Mouse (Mus musculus) liver, embryonic 14.5 days (tissue): ENCODE results near the gene Thnsl1. TPM values are rescaled to one million over a fixed set of nuclear protein-coding genes. Genes with fewer than 3 reads are reported as not detected.

ENCODE experiments used
- ATAC-seq: fragments of 200-750 bp; cut with Nextera tagmentation; 2 replicates; pipeline ENCODE4 v1.8.0; 2017; ENCODE audit warnings: moderate number of reproducible peaks, mild to moderate bottlenecking, moderate library complexity; ENCODE audit not compliant: insufficient read depth
- DNase-seq, 3 experiments: peaks; one replicate each; pipeline ENCODE4 v3.0.0-alpha.2; 2012 to 2013; ENCODE audit warnings: low read depth in 3 of 3, low spot score in 3 of 3
- H3K27ac ChIP-seq: fragments of 300-500 bp; sonication (generic); 2 replicates; pipeline ENCODE4 v1.5.1; 2014; ENCODE audit warnings: moderate library complexity, mild to moderate bottlenecking, control low read depth, inconsistent platforms
- H3K27me3 ChIP-seq: fragments of 300-500 bp; sonication (generic); 2 replicates; pipeline ENCODE4 v1.6.1; 2014; ENCODE audit warnings: mild to moderate bottlenecking, low read length, moderate library complexity; ENCODE audit not compliant: control insufficient read depth, insufficient read depth
- H3K36me3 ChIP-seq: fragments of 300-500 bp; sonication (generic); replicated peaks from 2 replicates; pipeline ENCODE4 v1.6.1; 2014; ENCODE audit warnings: low read depth; ENCODE audit not compliant: control insufficient read depth, insufficient read depth
- H3K4me1 ChIP-seq, 2 experiments: fragments of 200-500 bp in 1 of 2; fragments of 300-500 bp in 1 of 2; sonication (generic) in 1 of 2; replicated peaks; 2 replicates each; pipeline ENCODE4 v1.6.1; 2012 to 2014; ENCODE audit warnings: antibody characterized with exemption in 1 of 2, inconsistent platforms in 1 of 2, low read length in 1 of 2; ENCODE audit not compliant: control insufficient read depth in 2 of 2, insufficient read depth in 2 of 2
- H3K4me2 ChIP-seq: fragments of 300-500 bp; sonication (generic); 2 replicates; pipeline ENCODE4 v1.6.1; 2014; ENCODE audit warnings: low read depth, mild to moderate bottlenecking, control low read depth, moderate library complexity
- H3K4me3 ChIP-seq, 2 experiments: fragments of 200-500 bp in 1 of 2; fragments of 300-500 bp in 1 of 2; sonication (generic) in 1 of 2; 2 replicates each; pipeline ENCODE4 v1.5.1; 2012 to 2014; ENCODE audit warnings: low read depth in 2 of 2, low read length in 2 of 2, mild to moderate bottlenecking in 2 of 2, control low read depth in 1 of 2, inconsistent platforms in 1 of 2, moderate library complexity in 1 of 2; ENCODE audit not compliant: insufficient read depth in 1 of 2
- H3K9ac ChIP-seq: fragments of 300-500 bp; sonication (generic); replicated peaks from 2 replicates; pipeline ENCODE4 v1.6.1; 2014; ENCODE audit warnings: mild to moderate bottlenecking, control low read depth, moderate library complexity
- H3K9me3 ChIP-seq: fragments of 300-500 bp; sonication (generic); 2 replicates; pipeline ENCODE4 v1.6.1; 2016; ENCODE audit warnings: low read length, mixed read lengths; ENCODE audit not compliant: control insufficient read depth
- CTCF ChIP-seq: IDR thresholded peaks from 2 replicates; pipeline ENCODE4 v1.5.1; 2016; ENCODE audit warnings: antibody characterized with exemption, low read depth, control low read depth
- EP300 ChIP-seq: IDR thresholded peaks from 2 replicates; pipeline ENCODE4 v1.6.1; 2016; ENCODE audit warnings: antibody characterized with exemption, low read depth
- WGBS: fragments of 180-500 bp; shearing (Covaris S2); extraction: QIAGEN DNeasy Blood & Tissue Kit; methylation state at CpG from one replicate; pipeline ENCODE4 v1.1.7; 2014; ENCODE audit not compliant: insufficient replicate concordance; 5-methylcytosine and 5-hydroxymethylcytosine counted together
- polyA plus RNA-seq, 2 experiments: library from polyadenylated mRNA; depleted of rRNA in 1 of 2; stranded (reverse) in 1 of 2; unstranded in 1 of 2; fragments of >200 nt; fragmentation: Nextera tagmentation in 1 of 2; extraction: Ambion mirVana in 1 of 2; gene quantifications; 2 replicates each; pipeline versions ENCODE4 v1.2.1 to v1.2.3; 2012 to 2014

The Thnsl1 gene
- polyA plus RNA-seq (2012; rRNA removed) (0.88 and 1.1 TPM in 2 replicates), polyA plus RNA-seq (2014; fragmentation: Nextera tagmentation; extraction: Ambion mirVana) (1.9 and 2.0 TPM in 2 replicates)

- Histone ChIP-seq H3K4me3 (peak within 1 kb of the TSS; percentile 66 to 81), H3K36me3 (no peaks in the 10 kb centered on the region), H3K27ac (no peak within 1 kb of the TSS), H3K4me2 (peak within 1 kb of the TSS; percentile 87), H3K27me3 (no peaks in the 10 kb centered on the region), H3K9ac (peak within 1 kb of the TSS; percentile 62), H3K4me1 (peaks cover 9 to 10% of the 10 kb centered on the region in 2 experiments), H3K9me3 (no peaks in the 10 kb centered on the region)
- WGBS: 3% methylated on average over 43 of the region's 43 CpGs
- no peak for TF ChIP-seq EP300
- TF ChIP-seq CTCF: 0 out of 2 replicates have a peak, but pooled peaks have one; percentile 9
- peak; percentile 99 for ATAC-seq
- peak; percentile 84 to 90 (median 86) for DNase-seq
Measured at GRCm38 (mm10) chr2:21204912-21205830, at the start of gene Thnsl1, which contains the start of gene Enkur. Thnsl1 (plus strand) TSS chr2:21205724. Enkur (minus strand) TSS chr2:21205365.

- Histone ChIP-seq H3K36me3 (no peaks in the 10 kb centered on the region), H3K4me1 (no peaks in the 10 kb centered on the region), H3K4me3 (no peak overlapping the region), H3K9ac (no peak overlapping the region), H3K27me3 (no peaks in the 10 kb centered on the region), H3K9me3 (no peaks in the 10 kb centered on the region), H3K4me2 (no peak overlapping the region), H3K27ac (no peak overlapping the region)
- 63% methylated on average over 8 of the region's 8 CpGs for WGBS
- no peak for DNase-seq
- ATAC-seq: no peak
- TF ChIP-seq CTCF: no peak
- TF ChIP-seq EP300: no peak
Measured at GRCm38 (mm10) chr2:21164296-21164695, 41.2 kb upstream of the Thnsl1 start.

- Histone ChIP-seq H3K4me1 (no peaks in the 10 kb centered on the region), H3K9ac (no peak overlapping the region), H3K9me3 (no peaks in the 10 kb centered on the region), H3K4me2 (no peak overlapping the region), H3K36me3 (no peaks in the 10 kb centered on the region), H3K27me3 (no peaks in the 10 kb centered on the region), H3K4me3 (no peak overlapping the region), H3K27ac (no peak overlapping the region)
- TF ChIP-seq CTCF: no peak
- TF ChIP-seq EP300: no peak
- WGBS: 70% methylated on average over 1 of the region's 1 CpGs
- ATAC-seq (no peak), DNase-seq (no peak)
Measured at GRCm38 (mm10) chr2:21167916-21168315, 37.6 kb upstream of the Thnsl1 start.

- DNase-seq: no peak
- Histone ChIP-seq H3K4me1 (no peaks in the 10 kb centered on the region), H3K4me3 (no peak overlapping the region), H3K9me3 (no peaks in the 10 kb centered on the region), H3K27me3 (no peaks in the 10 kb centered on the region), H3K27ac (no peak overlapping the region), H3K9ac (no peak overlapping the region), H3K4me2 (no peak overlapping the region), H3K36me3 (no peaks in the 10 kb centered on the region)
- 37% methylated on average over 3 of the region's 3 CpGs for WGBS
- no peak for ATAC-seq
- TF ChIP-seq CTCF: no peak
- no peak for TF ChIP-seq EP300
Measured at GRCm38 (mm10) chr2:21172797-21173196, 32.7 kb upstream of the Thnsl1 start.

GRCm38 (mm10) chr2:21179136-21179535 lies 26.4 kb upstream of the Thnsl1 start:
- Histone ChIP-seq H3K27me3 (no peaks in the 10 kb centered on the region), H3K9ac (no peak overlapping the region), H3K4me3 (no peak overlapping the region), H3K27ac (no peak overlapping the region), H3K4me2 (no peak overlapping the region), H3K9me3 (no peaks in the 10 kb centered on the region), H3K36me3 (no peaks in the 10 kb centered on the region), H3K4me1 (0 out of 4 replicates have a peak, but pooled peaks cover 0 to 1% of the 10 kb centered on the region in 2 experiments)
- 54% methylated on average over 5 of the region's 5 CpGs for WGBS
- ATAC-seq: no peak
- TF ChIP-seq EP300 (no peak), CTCF (no peak)
- DNase-seq: no peak
